Mouse (Mus musculus): ENCODE measurements around the gene Atad5.

- TF ChIP-seq POLR2A (IDR thresholded peaks at IDR 0.05; ENCODE audit: insufficient read depth, low read depth, low read length) (no peak), CTCF (IDR thresholded peaks at IDR 0.05; ENCODE audit: insufficient read depth, low read depth, low read length) (no peak)
Measured at GRCm38 (mm10) chr11:80101298-80101697, 12.1 kb downstream of the Atad5 start.

Data from olfactory bulb, adult 2 months (tissue).